14 mouse cellular contexts compared by ENCODE assay signal in the genomic region with DNA sequence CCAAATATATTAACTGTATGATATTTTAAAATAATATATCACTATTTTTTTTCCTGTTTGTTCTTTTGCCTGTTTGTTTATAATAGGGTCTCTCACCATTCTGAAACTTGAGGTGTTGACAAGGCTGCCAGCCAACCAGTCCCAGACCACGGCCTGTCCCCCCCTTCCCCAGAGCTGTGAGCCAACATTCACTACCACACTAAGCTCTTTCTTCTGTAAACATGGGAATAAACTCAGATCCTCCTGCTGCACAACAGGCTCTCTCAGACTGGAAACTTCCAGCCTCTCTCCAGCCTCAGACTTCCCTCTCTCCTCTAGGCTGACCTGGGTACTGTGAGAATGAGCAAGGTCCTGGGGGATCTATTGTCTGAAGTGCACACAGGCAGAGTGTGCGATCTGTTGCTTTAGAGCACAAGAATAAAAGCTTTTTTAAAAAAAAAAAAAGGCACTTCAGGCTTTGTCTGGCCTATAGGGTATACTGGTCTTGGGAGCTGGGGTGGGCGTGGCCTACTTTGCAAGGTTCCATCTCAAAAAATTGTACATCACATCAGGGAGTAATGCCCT.
DNase-seq lines count a peak whose midpoint lies in the region; ATAC-seq and TF ChIP-seq lines count a peak whose summit lies in the region.
"Had no signal": no experiment of that assay in that cellular context is flagged by ENCODE, and none has a peak within 500 bp of the region (broad histone marks: within the 10 kb centered on the region; RNA-seq: fewer than 3 reads in every experiment).

No protein-coding gene starts in this region.

- H3K79me2 ChIP-seq in heart, adult 2 months (replicated peaks; ENCODE audit: control insufficient read depth, insufficient read depth, low read length), result no peaks in the 10 kb centered on the region

- no peak for TF ChIP-seq CTCF in heart, adult 2 months (IDR thresholded peaks at IDR 0.05)

- WGBS in lung, embryonic 16.5 days, result 53% methylated on average over 3 of the region's 3 CpGs
- WGBS in forebrain, embryonic 13.5 days, result 30% methylated on average over 3 of the region's 3 CpGs
- WGBS in midbrain, embryonic 10.5 days, result 53% methylated on average over 3 of the region's 3 CpGs
- WGBS in heart, adult 2 months, result 86% methylated on average over 3 of the region's 3 CpGs

- H3K27me3 ChIP-seq in lung, embryonic 16.5 days (ENCODE audit: control insufficient read depth, insufficient read depth, low read depth, low read length), result no peaks in the 10 kb centered on the region
- H3K27me3 ChIP-seq in forebrain, embryonic 13.5 days, result no peaks in the 10 kb centered on the region
- H3K27me3 ChIP-seq in midbrain, embryonic 10.5 days (ENCODE audit: low read depth, poor library complexity, severe bottlenecking), result 0 out of 2 replicates have a peak, but pooled peaks cover 11% of the 10 kb centered on the region
- no peaks in the 10 kb centered on the region for H3K27me3 ChIP-seq in heart, adult 2 months (ENCODE audit: control insufficient read depth, insufficient read depth, low read length)
- H3K27me3 ChIP-seq: liver, embryonic 15.5 days had no signal

- no peak overlapping the region for H3K4me2 ChIP-seq in lung, embryonic 16.5 days (ENCODE audit: low read depth, low read length)
- no peak overlapping the region for H3K4me2 ChIP-seq in forebrain, embryonic 13.5 days
- H3K4me2 ChIP-seq: liver, embryonic 15.5 days had no signal

- no peak for TF ChIP-seq POLR2A in heart, adult 2 months (IDR thresholded peaks at IDR 0.05; ENCODE audit: insufficient read depth, low read depth, low read length)

- no peaks in the 10 kb centered on the region for H3K9me3 ChIP-seq in lung, embryonic 16.5 days (ENCODE audit: control insufficient read depth, low read length)
- H3K9me3 ChIP-seq in forebrain, embryonic 13.5 days (replicated peaks), result no peaks in the 10 kb centered on the region
- no peaks in the 10 kb centered on the region for H3K9me3 ChIP-seq in midbrain, embryonic 10.5 days (replicated peaks)
- H3K9me3 ChIP-seq: liver, embryonic 15.5 days had no signal

- DNase-seq in lung, postnatal 4 days, result no peak
- DNase-seq in midbrain, embryonic 10.5 days (ENCODE audit: low spot score), result no peak
- DNase-seq in yolk sac, embryonic 10.5 days (ENCODE audit: low spot score), result peak; percentile 16
- no peak for DNase-seq in retina, embryonic 14.5 days (ENCODE audit: low spot score)
- DNase-seq in heart, adult 2 months, result no peak
- DNase-seq: adrenal gland, postnatal 10 days; cerebellum, postnatal 36 days; heart, adult 18-20 months; thymus, postnatal 14 days had no signal

- no peak overlapping the region for H3K9ac ChIP-seq in lung, embryonic 16.5 days (ENCODE audit: low read length)
- 0 out of 2 replicates have a peak overlapping the region, but pooled peaks have one; percentile 7 for H3K9ac ChIP-seq in forebrain, embryonic 13.5 days
- H3K9ac ChIP-seq in heart, adult 2 months (ENCODE audit: low read depth, low read length), result no peak overlapping the region
- H3K9ac ChIP-seq: liver, embryonic 15.5 days had no signal

- peak; percentile 13; the same call in 1 of the 2 replicates for ATAC-seq in lung, embryonic 16.5 days (ENCODE audit: low read depth)
- ATAC-seq in forebrain, embryonic 13.5 days, result peak; percentile 50
- ATAC-seq: inflammation-experienced regulatory T-cells, adult 6 months had no signal

- peaks cover 11% of the 10 kb centered on the region for H3K4me1 ChIP-seq in lung, embryonic 16.5 days (replicated peaks; ENCODE audit: control insufficient read depth, insufficient read depth, low read length)
- peaks cover 29% of the 10 kb centered on the region for H3K4me1 ChIP-seq in forebrain, embryonic 13.5 days
- H3K4me1 ChIP-seq in midbrain, embryonic 10.5 days, result peaks cover 29% of the 10 kb centered on the region
- H3K4me1 ChIP-seq in heart, adult 2 months (ENCODE audit: control insufficient read depth, insufficient read depth, low read length), result no peaks in the 10 kb centered on the region
- H3K4me1 ChIP-seq: liver, embryonic 15.5 days had no signal

- H3K4me3 ChIP-seq in lung, embryonic 16.5 days (ENCODE audit: low read length), result no peak overlapping the region
- no peak overlapping the region for H3K4me3 ChIP-seq in forebrain, embryonic 13.5 days
- no peak overlapping the region for H3K4me3 ChIP-seq in midbrain, embryonic 10.5 days
- H3K4me3 ChIP-seq in heart, adult 2 months, result no peak overlapping the region
- H3K4me3 ChIP-seq: liver, embryonic 15.5 days had no signal

- TF ChIP-seq EP300 in heart, adult 2 months (IDR thresholded peaks at IDR 0.05; ENCODE audit: insufficient read depth, low read depth, low read length), result no peak

- no peaks in the 10 kb centered on the region for H3K36me3 ChIP-seq in lung, embryonic 16.5 days (ENCODE audit: control insufficient read depth, insufficient read depth, low read length)
- H3K36me3 ChIP-seq in forebrain, embryonic 13.5 days (ENCODE audit: poor library complexity, severe bottlenecking), result no peaks in the 10 kb centered on the region
- no peaks in the 10 kb centered on the region for H3K36me3 ChIP-seq in midbrain, embryonic 10.5 days
- no peaks in the 10 kb centered on the region for H3K36me3 ChIP-seq in heart, adult 2 months (ENCODE audit: control insufficient read depth, insufficient read depth, low read length)
- H3K36me3 ChIP-seq: G1E; liver, embryonic 15.5 days had no signal

- intact Hi-C loops in heart, adult 2 months (cut with DNase I), result no loop called here

- no peak overlapping the region for H3K27ac ChIP-seq in lung, embryonic 16.5 days (ENCODE audit: low read length)
- peak overlapping the region; percentile 69 for H3K27ac ChIP-seq in forebrain, embryonic 13.5 days
- peak overlapping the region; percentile 72; the same call in 1 of the 2 replicates for H3K27ac ChIP-seq in midbrain, embryonic 10.5 days (replicated peaks)
- no peak overlapping the region for H3K27ac ChIP-seq in heart, adult 2 months
- H3K27ac ChIP-seq: liver, embryonic 15.5 days had no signal

Comparison
In these comparisons a context has a peak if more than half of its experiments do, and no peak if none do; other contexts are left out.
1. H3K27ac ChIP-seq: peak in forebrain, embryonic 13.5 days (single experiment) and midbrain, embryonic 10.5 days (single experiment); none in lung, embryonic 16.5 days (single experiment) and heart, adult 2 months (single experiment).